Mouse (Mus musculus) left cerebral cortex, postnatal 14 days (tissue): ENCODE measurements around the gene Tent5c. TPM values are rescaled to one million over a fixed set of nuclear protein-coding genes. Genes with fewer than 3 reads are reported as not detected.
A peak's percentile ranks its signal among the peaks of the same experiment; 100 is the strongest.
"Not testable (repeated sequence)": the region's sequence is repeated elsewhere in the genome, so short reads cannot be mapped to it uniquely, and the experiment has no call there.

ENCODE experiments used
- DNase-seq, 2 experiments: peaks; one replicate each; pipeline ENCODE4 v3.0.0; 2021 to 2022; ENCODE audit warnings: low spot score in 2 of 2, mixed read lengths in 1 of 2
- intact Hi-C: fragments of 180-260 bp; cut with DNase I; formaldehyde crosslinking; loops from one replicate; pipeline ENCODE4 v1.15.1; 2025
- total RNA-seq, 2 experiments: library from RNA; stranded (reverse); gene quantifications; 2 replicates each; pipeline ENCODE4 v1.2.3; 2021

Gene Tent5c
- total RNA-seq, 2 experiments from 2014 or later, result 3.7 to 4.3 TPM

DNA sequence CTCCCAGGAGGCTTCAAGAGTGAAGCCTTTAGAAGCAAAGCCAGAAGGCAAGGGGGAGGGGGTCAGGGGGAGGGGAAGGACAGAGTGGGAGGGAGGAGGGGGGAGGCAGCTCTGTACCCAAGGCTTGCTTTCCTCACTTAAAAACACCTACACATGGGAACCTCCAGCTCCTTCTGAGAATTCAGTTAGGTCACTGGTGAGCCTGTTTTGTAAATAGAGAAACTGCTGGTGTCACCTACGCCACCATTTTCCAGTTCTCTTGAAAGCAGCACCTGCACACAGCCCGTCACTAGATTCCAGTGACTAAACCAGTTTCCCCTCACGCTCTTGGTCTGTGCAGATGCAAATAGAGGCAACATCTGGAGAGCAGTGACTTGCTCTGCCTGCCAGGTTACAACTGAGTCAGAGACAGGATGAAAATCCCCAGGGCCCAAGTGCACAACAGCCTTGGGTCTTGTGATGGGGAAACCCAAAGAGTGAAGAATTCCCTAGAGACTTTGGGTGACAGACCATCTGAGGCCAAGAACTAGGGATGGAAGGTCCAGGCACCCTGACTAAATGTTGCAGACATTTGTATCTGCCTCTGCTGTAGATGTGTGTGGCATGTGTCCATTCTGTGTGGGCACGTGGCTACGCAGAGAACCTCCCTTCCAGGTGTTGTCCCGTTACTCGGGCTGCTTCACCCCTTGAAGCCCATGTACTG lies 45.2 kb downstream of the Tent5c start:
- intact Hi-C loops, result no loop called here
- DNase-seq, result no peak

GRCm38 (mm10) chr3:100442499-100442898 lies 46.6 kb downstream of the Tent5c start:
- DNase-seq, result no peak
- intact Hi-C loops, result no loop called here

DNA sequence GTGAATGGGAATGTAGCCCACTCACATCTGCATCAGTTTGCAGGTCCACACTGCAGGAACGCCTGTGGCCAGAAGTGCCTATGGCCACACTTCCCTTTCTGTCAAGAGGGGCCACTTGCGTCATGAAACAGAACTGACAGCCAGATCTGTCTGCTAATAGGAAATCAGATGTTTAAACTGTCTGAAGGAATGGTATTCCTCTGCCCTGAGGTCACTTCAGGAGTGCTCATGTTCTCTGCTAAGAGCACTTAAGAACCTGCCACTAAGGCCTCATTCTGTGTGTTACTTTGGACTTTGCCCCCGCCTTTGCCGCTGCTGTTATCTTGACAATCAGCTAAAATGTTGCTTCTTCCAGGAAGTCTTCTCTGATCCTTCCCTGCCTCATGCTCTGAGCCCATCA lies 48.4 kb downstream of the Tent5c start:
- no peak for DNase-seq
- intact Hi-C loops, result no loop called here

DNA sequence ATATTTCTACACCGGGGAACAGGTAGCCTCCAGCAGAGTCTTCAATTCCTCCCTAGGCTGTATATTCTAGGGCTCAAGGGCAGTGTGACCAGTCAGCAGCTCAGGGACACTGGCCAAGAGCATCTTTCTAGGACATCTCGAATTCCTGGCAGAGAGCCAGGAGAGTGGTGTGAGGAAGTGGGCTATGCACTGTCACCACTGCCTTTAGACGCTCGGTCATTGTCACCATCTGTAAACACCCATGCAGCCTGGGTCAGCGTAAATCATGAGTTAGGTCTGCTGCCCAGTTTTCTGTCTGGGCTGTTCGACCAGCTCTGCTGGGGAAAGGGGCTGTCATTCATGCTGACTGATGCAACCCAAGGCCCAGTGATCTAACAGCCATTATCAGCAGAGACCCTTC lies 49.1 kb downstream of the Tent5c start:
- intact Hi-C loops, result no loop called here

GRCm38 (mm10) chr3:100439088-100439487 lies 50.0 kb downstream of the Tent5c start:
- DNase-seq, result no peak
- intact Hi-C loops, result no loop called here

More for the DNA sequence above, 49.1 kb downstream of the Tent5c start:
- DNase-seq, result peak; percentile 55 to 66

GRCm38 (mm10) chr3:100438461-100439002 lies 50.6 kb downstream of the Tent5c start:
- no peak for DNase-seq
- intact Hi-C loops, result no loop called here

DNA sequence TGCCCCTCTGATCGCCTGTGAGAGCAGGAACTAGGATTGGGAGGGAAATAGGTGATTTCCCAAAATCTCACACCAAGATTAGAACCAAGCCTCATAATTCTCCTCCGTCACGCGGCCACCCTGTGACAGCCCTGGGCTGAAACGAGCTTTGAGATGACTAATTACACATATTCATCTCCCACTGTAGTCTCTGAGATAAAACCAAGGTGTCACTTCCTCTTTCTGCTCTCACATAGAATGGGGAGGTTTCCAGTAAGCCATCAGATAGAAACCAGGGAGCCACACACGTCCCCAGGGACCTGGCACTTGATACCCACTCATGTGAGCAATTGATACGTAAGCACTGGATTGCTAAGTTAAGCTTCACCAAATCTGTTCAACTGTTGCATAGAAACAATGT lies 52.4 kb downstream of the Tent5c start:
- no peak for DNase-seq
- intact Hi-C loops, result no loop called here

- DNase-seq, result no peak
- intact Hi-C loops, result no loop called here
These were observed 57.4 kb downstream of the Tent5c start for GRCm38 (mm10) chr3:100431705-100432104.

DNA sequence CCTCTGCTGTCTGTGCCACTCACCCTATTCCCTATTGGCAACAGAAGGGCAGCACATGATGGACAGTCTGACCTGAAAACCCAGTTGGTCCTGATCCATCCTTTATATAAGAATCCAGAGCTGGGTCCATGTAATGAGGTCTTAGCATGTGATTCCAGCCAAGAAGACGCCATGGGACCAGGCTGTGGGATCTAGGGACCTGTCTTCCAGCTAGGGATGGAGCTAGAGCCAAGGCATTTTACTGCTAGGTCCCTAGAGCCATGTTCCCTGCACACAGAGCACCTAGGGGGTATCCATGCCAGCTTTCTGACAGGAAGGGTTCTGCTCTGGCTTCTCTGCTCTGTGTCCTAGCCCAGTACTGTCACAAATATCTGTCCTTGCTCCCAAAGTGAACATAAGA lies 58.4 kb downstream of the Tent5c start:
- intact Hi-C loops, result no loop called here
- DNase-seq, result no peak

DNA sequence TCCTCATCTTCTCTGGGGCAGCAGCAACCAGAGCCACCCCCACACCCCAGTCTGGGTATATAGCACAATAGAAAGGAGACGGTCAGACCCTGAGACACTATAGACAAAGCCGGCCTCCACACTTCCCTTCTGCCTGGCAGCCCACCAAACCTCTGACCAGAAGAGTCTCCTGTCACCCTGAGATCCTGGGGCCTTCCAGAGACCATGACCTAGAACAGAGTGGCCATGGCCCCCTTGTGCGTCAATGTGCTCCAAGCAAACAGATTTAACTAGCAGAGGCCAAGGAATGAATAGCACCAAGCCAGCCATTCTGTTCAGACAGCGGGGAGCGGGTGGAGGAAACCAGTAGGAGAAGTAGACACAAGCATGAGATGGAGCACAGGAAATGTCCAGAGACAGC lies 59.0 kb downstream of the Tent5c start:
- no peak for DNase-seq
- intact Hi-C loops, result no loop called here

DNA sequence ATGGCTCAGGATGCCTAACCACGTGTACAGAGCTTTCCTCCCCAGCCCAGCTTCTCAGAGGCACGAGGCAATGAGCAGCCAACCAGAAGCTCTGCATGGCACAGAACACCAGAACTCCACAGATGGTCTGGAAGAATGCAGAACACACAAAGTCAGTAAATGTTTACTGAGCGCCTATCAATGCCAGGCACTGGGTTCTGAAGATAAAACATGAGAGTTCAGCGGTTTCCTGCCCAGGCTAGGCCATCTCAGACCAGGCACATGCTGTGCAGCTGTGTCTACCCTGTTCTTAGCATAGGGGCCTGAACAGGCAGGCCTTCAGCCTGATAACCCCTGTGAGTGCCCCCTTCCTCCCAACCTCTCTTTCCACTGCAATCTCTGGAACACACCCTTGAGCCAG lies 59.5 kb downstream of the Tent5c start:
- no peak for DNase-seq
- intact Hi-C loops, result no loop called here

- DNase-seq, result no peak
- intact Hi-C loops, result no loop called here
These were observed 61.6 kb downstream of the Tent5c start for GRCm38 (mm10) chr3:100427548-100427947.

DNA sequence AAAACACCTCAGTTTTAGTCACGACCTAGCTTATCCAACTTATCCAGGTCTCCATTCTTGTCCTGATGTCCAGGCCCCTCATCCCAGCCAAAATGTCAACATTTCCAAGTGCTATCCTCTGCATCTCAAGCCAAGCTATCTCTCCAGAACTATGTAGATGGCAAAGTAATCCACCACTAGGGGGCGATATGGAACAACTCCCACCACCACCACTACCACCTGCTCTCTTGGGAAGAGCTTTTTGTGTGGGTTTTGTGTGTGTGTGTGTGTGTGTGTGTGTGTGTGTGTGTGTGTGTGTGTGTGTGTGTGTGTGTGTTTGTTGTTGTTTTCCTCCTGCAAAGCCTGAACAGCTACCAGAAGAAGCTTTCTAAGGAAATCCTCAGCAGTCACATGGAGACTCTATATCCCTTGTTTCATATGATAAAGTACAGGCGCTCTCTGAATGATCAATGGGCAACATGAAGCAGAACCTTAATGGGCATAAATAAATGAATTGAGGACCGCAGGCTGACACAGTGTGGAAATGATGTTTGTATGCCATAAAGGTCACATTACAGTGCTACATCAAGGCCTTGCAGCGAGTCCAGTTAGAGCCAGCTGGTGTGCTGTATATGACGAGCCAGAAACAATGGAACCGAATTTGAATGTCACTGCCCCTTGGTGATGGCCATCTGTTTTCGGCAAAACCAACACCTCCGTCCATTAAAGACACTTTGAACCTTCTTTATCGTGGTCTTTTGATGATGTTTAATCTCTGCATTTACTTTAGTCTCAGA lies 66.5 kb downstream of the Tent5c start:
- intact Hi-C loops, result loop anchor here (5.0 kb wide), 3 partner anchors 65 to 135 kb away; partner anchors contain the start of gene Tent5c
- peak; percentile 69 to 74 for DNase-seq

DNA sequence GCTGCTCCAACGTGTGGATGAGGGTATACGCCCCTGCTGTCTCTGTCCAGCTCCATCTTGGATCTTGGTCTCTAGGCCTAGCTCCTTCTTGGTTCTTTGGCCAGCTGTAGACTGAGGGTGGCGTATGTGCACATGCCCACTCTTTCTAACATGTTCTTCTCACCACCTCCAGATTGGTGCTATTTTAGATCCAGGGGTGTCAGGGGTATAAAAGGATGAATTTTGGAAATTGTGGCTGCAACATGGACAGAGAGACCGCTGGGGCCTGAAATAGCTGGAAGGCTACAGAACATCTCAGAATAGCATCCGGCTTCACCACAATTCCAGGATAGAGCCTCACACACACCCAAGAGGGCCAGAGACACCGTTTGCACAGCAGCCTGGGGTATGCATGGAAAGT lies 67.8 kb downstream of the Tent5c start:
- DNase-seq, result peak; percentile 17 to 35
- intact Hi-C loops, result loop anchor here (5.0 kb wide), 3 partner anchors 64 to 136 kb away; partner anchors contain the start of gene Tent5c

DNA sequence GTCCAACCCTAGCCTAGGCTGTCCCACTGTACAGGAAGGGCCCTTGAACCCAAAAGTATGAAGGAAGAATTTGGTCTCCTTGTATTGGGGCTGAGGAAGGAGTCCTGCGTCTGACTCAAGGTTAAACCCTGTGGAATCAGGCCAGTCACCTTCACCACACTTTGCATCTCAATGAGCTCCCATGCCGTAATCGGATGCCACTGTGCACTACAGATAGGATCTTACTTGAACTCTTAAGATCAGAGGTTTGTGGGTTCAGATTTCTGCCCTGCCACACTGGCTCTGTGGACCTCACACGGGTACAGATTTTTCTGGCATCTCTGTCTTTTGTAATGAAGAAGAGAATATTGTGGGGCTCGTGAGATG lies 68.5 kb downstream of the Tent5c start:
- no peak for DNase-seq
- intact Hi-C loops, result loop anchor here (5.0 kb wide), 3 partner anchors 63 to 137 kb away; partner anchors contain the start of gene Tent5c

DNA sequence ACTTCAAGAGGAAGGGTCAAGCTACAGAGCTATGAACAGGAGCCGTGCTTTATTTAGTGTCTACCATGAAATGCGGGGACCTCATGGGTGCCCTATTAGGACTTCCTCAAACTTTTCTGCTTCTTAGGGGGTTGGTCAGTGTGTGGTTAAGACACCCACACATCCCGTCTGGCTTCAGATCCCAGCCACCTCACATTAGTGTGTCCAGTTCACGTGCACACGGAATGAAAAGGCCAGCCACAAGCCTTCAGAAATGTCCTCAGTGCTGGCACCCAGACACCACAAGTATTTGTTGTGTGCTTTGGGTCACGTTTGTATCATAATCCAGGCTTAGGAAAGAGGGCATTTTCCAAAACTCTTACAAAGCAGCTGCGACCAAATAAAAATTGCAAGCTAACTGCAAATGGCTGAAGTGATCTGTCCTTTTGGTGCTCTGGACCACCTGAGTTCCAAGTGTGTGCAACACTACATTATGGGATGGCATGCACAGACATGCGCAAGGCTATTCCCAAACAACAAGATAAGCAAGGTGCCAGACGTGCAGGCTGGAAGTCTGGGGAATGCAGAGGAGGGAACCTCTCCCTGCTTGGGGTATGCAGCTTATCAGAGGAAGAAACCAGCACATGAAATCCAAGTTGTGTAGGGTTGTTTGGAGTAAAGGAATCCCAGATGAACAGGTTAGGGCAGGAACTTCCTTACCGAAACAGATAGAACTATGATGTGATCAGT lies 69.0 kb downstream of the Tent5c start:
- intact Hi-C loops, result loop anchor here (5.0 kb wide), 3 partner anchors 63 to 137 kb away; partner anchors contain the start of gene Tent5c
- DNase-seq, result no peak

- DNase-seq, result no peak
- intact Hi-C loops, result no loop called here
These were observed 70.7 kb downstream of the Tent5c start for GRCm38 (mm10) chr3:100418387-100418786.

- intact Hi-C loops, result no loop called here
- DNase-seq, result peak; percentile 31 to 52
These were observed 71.3 kb downstream of the Tent5c start for GRCm38 (mm10) chr3:100417772-100418311.

DNA sequence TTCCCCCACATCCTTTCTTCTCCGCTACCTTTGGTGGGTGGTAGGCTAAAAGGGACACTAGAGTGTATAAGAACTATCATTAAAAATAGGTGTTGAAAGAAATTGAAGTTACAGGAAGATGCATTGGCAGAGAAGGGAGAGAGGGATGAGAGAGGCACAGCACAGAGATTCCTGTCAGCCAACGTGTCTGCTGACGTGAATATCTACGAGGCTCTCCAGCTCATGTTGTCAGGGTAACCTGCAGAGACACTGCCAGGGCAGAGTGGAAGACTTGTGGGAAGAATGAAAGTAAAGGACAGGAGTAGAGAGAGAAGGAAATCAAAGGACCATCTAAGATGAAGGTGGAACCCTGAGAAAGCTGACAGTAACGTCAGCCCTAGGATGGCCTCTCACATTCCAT lies 73.5 kb downstream of the Tent5c start:
- intact Hi-C loops, result no loop called here
- DNase-seq, result no peak

DNA sequence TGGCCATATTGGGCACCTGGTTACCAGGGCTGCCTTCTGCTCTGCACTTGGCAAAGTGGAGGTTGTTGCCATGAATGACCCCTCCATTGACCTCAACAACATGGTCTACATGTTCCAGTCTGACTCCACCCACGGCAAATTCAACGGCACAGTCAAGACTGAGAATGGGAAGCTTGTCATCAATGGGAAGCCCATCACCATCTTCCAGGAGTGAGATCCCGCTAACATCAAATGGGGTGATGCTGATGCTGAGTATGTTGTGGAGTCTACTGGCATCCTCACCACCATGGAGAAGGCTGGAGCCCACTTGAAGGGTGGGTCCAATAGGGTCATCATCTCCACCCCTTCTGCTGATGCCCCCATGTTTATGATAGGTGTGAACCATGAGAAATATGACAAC lies 75.5 kb downstream of the Tent5c start:
- DNase-seq, intact Hi-C loops: not testable (repeated sequence)
